Mouse (Mus musculus): ENCODE results near the gene Ano6.

GRCm38 (mm10) chr15:95868172-95868571 lies 77.5 kb downstream of the Ano6 start:
- no peak for TF ChIP-seq CTCF (IDR thresholded peaks at IDR 0.05; ENCODE audit: low read depth)
- no peak for TF ChIP-seq EP300 (IDR thresholded peaks at IDR 0.05; ENCODE audit: low read depth)
